Mouse (Mus musculus): ENCODE measurements around the gene Man2a2.

- TF ChIP-seq CTCF (IDR thresholded peaks at IDR 0.05; ENCODE audit: insufficient read depth, low read length) (no peak), POLR2A (IDR thresholded peaks at IDR 0.05; ENCODE audit: borderline replicate concordance, extremely low read depth, low read depth, low read length) (no peak)
These were observed 30.9 kb upstream of the Man2a2 start for GRCm38 (mm10) chr7:80401860-80402641.
